Mouse (Mus musculus) gastrocnemius, postnatal 25 days (tissue): ENCODE measurements around the gene Mars. TPM values are rescaled to one million over a fixed set of nuclear protein-coding genes. Genes with fewer than 3 reads are reported as not detected.
"Not testable (repeated sequence)": the region's sequence is repeated elsewhere in the genome, so short reads cannot be mapped to it uniquely, and the experiment has no call there.

Experiments used
- DNase-seq: peaks from one replicate; pipeline ENCODE4 v3.0.0; 2022
- total RNA-seq, 2 experiments: library from RNA; stranded (reverse); gene quantifications; 1 replicate in 1 of 2; 2 replicates in 1 of 2; pipeline ENCODE4 v1.2.3; 2021

Gene Mars
- total RNA-seq, 2 experiments from 2014 or later, result 48.3 to 53.5 TPM

DNA sequence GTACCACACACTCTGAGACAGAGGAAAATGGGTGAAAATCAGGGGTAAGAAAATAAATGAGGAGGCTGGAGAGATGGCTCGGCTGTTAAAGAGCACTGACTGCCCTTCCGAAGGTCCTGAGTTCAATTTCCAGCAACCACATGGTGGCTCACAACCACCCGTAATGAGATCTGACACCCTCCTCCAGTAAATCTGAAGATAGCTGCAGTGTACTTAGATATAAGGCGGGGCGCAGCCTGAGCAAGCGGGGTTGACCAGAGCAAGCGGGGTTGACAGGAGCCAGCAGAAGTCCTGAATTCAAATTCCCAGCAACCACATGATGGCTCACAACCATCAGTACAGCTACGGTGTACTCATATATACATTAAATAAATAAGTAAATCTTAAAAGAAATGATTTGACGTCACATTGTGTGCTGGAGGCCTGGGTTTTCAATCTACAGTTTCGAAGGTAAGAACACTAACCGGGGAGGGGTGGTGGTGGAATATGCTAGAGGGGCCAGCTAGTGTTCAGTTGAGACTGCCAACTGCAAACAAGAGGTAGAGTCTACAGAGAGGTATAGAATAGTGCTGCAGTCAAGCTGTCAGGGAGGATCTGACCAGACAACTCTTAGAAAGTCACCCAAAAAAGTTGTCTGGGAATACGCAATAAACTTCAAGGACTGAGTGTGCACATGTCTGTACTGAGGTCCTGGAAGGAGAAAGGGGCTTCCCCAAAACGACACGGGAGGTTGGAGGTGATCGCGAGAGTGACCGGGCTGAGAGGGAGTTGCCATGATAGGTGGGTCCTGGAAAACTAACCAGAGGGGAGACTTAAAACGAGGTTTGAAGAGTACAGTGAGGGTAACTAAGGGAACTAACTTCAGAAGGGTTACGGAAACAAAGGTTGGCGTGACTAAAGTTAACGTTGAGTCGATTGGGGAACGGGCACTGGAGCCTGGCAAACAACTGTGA is 787 bp downstream of the Mars start:
- no peak for DNase-seq

DNA sequence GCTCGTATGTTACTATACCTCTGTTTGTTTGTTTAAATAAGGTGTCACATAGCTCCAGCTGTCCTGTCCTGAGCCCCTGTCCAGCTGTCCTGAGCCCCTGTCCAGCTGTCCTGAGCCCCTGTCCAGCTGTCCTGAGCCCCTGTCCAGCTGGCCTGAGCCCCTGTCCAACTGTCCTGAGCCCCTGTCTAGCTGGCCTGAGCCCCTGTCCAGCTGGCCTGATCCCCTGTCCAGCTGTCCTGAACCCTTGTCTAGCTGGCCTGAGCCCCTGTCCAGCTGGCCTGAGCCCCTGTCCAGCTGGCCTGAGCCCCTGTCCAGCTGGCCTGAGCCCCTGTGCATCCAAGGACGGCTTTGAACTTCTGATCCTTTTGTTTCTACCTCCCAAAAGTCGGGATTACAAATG is 2.4 kb downstream of the Mars start:
- DNase-seq, result not testable (repeated sequence)

DNA sequence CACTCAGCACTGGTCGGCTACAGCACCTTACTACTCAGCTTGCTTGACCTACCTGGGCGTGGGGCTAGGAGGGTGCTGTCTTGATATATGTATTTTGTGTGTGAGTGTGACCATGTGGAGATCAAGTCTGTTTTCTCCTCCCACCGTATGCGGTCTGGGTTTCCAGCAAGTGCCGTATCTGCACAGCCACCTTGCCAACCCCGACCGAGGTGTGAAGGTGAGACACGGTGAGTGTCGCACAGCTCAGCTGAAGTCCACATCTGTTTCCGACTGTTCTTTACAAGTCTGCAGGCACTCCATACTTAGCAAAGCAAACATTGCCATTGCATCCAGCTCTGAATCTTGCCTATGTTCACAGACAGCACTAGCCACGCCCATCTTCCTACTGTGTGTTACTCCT is 8.4 kb downstream of the Mars start:
- DNase-seq, result no peak

DNA sequence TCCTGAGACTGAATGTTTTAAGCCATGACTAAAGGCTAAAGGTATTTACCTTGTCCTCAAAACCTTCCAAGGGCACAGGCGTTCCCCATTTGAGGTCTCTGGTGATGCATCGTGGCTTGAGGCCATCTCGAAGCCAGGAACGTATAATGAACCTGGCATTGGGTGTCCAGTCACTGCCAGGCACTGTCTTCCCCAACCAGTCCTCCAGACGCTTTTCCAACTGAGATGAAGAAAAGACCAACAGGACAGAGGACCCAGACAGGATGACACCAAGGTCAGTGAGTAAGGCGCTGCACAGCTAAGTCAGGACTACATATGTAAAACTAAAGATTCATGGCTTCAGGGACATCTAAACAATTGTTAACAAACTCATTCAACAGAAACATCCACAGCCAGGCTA is 11.2 kb downstream of the Mars start:
- no peak for DNase-seq

DNA sequence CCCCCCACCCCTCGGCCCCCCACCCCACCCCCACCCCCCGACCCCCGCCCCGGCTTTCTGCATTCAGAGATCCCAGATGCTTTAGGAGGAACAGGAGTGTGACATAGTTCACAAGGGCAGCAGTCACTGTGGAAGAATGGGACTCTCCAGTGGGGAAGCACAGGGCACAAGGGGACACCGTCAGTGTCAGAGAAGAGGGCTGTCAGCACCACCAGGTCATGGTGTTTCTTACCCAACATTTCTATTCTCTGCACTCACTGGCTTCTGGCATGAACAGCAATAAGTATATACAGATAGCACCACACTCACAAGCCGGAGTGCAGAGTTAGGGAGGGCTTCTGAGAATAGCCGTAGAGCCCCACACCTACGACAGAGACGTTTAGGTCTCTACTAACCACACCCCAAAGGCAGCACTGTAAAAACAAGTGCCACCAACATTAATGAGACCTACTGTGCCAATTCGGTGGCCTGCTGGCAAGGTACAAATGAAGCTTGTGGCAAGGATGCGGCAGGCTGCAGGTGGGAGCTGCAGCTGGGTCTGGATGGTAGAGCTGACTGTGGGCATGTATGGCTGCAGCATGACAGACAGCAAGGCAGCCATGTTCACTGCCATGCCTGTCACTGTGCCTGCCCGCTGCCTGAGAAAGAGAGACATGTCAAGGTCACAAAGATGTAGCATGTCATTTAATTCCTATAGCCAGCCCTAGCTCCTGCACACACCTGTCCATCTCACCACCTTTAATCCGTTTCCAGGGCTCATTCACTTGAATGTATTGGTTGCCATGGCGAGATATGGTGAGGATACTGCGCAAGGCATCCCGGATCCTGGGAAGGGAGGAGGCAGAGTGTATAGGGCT is 14.3 kb downstream of the Mars start:
- DNase-seq, result no peak

DNA sequence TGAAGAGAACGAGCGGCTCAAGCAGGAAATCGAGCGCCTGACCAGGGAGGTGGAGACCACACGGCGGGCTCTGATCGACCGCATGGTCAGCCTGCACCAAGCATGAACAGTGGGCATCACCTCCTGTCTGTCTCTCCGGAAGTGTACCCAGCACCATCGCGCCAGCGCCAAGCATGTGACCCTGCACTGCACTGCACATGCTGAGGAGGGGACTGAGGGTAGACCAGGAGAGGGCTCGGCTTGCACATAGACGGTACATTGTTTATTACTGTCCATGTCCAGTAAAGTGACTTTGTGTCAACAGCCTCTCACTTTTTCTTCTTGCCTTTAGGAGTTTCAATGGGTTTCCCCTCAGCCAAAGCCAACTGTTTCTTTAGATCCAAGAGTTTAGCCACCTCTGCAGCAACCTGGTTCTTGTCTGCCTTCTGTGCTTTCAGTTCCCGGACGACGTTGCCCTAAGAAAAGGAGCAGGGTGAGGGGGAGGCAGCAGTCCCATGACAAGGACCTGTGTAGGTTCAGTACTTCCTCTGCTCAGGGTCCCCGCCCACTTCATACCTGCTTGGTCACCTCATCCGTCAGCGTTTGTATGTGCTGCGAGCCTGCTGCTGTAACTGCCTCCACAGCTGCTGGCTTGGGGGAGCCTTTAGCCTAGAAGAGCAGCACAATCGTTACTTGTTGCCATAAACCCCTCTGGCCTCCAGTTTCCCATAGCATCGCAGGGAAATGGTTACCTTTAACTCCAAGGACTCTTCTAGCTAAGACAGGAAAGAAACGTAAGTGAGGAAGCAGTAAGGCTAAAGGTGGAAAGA is 15.4 kb downstream of the Mars start:
- no peak for DNase-seq

DNA sequence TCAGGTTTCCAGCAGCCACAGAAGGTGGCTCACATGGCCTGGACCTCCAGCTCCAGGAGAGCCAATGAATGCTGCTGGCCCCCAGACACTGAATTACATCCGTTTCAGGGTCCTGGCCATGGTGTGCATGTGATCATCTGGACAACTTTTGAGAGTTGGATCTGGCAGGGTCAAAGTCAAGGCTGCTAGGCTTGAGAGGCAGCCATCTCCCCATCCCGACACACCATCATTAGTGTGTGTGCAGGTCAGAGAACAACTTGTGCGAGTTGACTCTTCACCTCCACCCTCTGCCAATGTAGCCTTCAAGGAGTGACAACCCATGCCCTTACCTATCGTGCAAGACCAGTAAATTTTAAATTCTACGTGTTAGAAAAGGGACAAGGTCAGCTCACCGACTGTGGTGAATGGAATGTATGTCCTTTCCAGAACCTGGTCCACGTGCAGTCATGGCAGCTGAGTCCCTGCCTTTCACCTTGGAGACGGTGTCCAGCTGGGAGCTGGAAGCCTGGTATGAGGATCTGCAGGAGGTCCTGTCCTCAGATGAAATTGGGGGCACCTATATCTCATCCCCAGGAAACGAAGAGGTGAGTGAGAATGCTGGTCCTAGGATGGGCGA is 16.6 kb downstream of the Mars start:
- DNase-seq, result no peak

DNA sequence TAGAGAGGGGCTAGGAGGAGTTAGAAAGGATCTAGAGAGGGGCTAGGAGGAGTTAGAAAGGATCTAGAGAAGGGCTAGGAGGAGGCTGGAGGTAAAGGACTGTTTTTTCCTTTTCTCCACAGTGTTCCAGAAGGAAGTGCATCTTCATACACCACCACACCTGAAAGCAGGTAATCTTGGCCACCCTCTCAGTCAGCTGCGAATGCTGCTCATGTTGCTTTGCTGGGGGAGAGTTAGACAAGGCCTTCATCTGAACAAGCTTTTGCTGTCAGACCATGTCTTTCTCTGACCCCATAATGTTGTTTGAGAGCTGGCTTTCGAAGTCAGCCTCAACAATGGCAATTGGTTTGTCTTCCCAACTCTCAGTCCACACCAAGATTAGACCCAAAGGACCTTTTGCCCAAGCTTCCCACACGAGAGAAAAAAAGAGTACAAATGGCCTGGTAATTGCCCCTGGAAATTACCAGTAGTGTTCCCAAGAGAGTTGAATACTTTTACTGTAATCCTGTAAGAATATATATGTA is 17.9 kb downstream of the Mars start:
- no peak for DNase-seq

DNA sequence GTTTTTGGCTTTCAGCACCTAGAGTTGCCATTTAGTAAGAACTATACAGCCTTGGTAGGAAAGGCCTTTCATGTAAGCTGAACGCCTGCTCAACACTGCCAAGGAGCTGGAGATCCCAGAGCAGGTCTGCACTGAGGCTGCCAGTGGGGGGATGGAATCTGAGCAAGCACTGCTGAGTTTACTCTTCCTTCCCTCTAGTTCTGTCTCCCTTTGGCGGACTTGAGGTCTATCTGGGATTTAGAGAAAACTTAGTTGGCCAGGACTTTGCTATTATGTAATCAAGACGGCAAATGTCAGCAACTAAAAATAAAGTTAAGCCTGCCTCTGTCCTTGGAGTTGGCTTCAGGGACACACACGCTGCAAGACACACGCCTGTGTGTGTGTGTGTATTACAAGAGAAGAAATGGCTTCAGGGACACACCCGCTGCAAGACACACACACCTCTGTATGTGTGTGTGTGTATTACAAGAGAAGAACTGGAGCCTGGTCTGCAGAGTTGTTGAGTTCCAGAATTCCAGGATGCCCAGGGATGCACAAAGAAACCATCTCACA is 18.5 kb downstream of the Mars start:
- peak; percentile 77 for DNase-seq

DNA sequence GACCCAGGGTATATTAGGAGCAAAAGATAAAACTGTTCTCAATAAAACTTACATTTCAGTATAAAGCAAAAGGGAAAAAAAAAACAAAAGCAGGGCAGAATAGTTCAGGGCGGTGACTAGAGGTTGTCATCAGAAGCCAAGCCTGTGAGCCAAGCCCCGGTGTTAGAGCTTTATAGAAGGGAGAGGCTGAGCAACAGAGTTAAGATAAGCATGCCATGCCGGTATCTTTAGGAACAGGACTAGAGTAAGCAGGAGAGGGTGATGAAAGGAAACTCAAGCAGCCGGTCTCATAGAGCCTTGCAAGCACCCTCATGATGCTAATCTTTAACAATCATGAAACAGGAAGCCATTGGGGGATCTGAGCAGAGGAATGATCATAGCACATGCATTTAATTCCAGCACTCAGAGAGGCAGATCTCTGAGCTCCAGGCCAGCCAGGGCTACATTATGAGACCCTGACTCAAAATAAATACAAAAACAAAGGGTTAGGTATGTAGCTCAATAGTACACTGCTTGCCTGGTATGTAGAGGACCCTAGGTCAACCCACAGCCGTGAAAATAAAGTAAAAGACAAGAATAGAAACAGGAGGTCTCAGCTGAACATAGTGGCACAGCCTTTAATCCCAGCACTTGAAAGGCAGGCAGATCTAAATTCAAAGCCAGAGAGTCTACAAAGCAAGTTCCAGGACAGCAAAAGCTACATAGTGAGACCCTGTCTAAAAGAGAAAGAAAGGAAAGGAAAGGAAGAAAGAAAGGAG is 19.5 kb downstream of the Mars start:
- DNase-seq, result no peak

DNA sequence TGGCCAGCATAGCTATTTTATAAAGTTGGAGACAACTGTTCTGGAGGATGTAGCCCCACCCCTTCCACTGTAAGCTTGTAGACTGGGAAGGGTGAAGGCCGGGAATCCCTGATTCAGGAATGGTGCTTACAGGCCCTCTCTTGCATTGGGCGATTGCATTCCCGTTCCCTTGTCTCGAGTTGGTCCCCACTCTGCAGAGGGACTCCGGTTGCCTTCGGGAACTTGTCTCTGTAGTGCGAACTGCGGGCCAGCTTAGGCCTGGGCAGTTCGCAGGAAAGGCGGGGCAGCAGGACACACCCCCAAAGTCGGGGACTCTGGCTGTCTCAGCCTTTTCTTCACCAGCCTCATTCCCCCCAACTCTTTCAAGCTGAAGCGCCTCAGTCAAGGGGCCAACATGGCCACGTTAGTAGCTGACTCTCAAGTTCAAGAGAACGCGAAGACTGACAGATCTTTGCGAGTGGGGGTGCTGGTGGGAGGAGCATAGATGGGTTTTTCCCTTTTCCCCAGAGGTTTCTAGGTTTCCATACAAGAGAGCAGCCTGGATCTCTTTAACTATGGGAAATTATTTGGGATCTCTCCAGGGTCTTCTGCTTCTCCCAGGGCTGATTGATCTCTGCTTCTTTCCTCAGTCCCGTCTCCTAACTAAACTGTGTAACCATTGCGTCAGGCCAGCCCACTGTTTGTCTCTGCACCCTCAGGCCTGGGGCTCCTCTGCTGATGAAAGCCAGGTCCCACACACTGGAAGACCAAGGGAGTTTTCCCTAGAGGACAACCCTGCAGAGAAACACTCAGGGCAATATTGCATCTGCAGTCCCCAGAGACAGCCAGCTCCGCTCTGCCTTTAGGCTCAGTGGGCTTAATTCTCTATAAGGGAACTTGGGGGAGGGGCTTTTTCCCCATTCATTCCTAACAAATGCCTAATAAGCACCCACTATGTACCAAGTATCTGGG is 20.4 kb downstream of the Mars start:
- peak; percentile 65 for DNase-seq

DNA sequence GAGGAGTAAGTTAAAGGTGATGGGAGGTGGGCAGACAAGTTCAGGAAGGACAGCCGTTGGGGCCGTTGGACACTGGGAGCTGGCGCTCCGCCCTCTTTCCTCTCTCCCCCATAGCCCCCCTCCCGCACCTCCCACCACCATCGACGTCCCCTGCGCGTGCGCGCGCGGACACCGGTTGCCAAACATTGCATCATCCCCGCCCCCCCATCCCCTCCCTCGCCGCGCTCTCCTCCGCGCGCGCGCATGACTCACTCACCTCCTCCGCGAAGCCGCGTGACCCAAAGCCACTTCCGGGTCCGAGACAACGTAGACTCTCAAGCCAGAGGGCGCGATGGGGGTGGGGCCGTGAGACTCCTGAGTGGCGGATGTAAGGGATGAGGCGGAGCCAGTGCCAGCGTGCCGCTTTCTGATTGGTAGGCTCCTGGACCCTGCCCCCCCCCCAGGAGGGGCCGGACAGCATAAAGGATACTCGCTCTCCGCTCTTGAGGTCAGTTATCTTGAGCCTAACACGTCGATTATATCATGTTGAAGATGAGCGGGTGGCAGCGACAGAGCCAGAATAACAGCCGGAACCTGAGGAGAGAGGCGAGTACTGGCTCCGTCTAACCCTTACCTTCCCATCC is 21.2 kb downstream of the Mars start:
- peak; percentile 100 for DNase-seq

DNA sequence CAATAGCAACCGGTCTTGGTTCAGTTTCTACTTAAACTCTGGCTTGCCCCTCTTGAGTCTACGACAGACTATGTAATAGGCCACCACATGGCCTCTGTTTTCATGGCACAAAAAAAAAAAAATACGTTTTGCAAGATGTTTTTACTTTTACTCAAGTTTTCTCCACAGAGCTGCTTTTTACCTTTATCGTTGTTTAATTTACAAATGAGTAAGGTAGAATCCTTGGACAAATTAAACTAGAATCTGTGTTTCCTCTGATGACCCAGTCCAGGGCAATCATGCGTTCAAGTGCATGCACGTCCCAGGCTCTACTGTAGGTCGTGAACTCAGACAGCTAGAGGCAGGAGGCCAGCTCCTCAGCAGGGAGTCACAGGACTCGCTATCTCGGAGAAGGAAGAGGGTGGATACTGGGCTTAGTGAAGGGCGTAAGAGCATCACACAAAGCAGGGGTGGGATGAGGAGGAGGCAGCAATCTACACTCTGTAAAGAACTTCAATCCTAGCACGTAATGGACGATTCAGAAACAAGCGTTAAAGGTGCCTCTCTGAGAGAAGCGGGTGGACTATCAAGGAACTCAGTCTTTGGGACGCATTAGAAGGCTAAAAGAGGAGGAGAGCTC is 21.9 kb downstream of the Mars start:
- DNase-seq, result peak; percentile 65

DNA sequence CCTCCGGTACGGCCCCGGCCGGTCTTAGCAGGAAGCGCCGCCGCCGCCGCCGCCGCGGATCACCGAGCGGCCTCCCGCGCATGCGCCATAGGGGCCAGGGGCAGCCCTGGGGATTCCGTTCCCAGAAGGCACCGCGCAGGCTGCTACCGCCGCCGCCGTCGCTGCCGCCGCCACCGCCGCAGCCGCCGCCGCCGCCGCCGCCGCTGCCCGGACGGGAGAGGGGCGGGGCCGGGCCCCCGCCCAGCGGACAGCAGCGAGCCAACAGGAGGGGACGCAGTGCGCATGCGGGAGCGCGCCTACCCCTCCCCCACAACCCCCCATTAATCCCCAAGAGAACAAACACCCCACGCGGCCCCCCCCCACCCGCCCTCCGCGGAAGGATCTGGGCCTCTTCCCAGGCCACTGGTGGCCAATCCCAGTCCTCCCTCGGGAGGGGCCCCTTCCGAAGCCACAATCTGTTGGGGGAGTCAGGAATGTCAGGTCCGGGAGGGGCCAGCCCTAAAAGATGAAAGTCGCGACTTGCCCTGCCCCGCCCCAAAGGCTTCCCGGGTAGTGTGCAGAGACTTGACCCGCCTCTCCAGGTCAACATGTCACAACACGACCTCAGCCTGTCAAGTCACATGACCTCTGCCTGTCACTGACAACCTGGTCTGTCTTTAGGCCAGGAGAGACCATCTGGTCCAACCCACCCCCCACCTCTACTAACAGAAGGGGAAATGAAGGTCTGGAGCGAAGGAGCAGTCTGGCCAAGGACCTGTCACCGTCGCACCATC is 22.6 kb downstream of the Mars start, which contains the start of gene Mbd6:
Gene Mbd6 (minus strand): TSS at position 219 of the 773 bp plus-strand sequence.
- DNase-seq, result peak; percentile 91

DNA sequence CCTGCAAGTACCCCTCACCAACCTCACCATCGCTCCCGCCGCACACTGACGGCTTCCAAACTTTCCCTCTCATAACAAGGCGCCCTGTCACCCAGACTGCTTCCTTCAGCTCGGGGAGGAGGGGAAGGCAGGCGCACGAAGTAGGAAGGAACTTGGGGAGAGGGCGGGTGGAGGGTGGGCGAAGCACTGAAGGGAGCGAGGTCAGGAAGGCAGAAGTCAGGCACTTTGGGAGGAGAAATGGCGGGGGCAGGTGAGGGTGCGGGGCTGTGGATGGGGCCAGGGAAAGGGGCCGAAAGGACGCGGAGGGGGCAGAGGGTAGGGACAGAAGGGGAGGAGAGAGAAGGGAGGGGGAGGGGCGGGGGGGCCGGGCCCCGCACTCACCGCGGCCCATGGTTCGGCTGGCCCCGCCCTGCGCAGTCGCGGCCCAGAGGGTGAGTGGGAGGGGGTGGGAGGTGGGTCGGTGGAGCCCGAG is 23.2 kb downstream of the Mars start:
- DNase-seq, result no peak

DNA sequence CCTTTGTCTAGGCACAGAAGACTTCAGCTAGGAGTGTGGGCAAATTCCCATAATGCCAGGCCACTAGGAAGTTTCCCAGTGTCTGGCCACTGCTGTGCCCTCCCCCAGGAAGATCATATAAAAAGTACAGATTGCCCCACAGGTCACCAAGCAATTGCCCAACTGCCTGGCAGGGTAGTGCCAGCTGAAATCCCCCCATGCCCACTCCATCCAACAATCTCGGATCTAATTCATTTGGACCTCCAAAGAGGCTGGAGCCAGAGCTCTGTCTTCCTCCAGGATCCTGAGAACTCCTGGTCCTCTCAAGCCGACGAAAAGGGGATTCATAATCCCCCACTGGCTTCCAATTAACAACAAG is 23.7 kb downstream of the Mars start:
- no peak for DNase-seq

DNA sequence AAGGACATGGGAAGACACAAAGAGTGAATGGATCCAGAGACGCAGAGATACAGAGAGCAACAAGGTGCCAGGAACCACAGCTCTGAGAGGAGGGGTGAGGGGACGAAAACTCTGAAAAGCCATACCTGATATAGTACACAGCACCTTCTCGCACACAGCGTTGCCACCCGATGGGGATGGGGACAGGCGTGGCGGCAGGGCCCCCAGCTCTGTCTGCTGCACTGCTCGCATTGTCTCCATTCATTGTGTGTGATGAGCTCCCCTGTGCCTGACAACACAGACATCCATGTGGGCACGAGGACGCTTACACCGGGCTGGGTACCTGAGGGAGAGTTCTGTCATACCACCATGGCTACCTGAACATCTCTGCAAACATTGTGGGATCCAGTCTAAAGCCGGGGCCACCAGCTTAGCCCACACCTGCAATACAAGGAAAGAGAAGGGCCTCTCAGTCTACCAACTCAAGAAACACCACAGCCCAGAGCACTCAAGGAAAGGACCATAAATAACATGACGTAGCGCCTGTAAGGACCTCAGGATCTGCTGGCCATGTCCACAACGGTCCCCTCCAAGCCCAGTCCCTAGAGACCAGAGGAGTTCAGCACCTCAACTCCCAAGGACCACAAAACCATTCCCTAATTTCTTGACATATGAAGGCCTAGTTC is 24.2 kb downstream of the Mars start:
- DNase-seq, result no peak
